Mouse (Mus musculus) liver, embryonic 14.5 days (tissue): ENCODE results near the gene Tubb5. TPM values are rescaled to one million over a fixed set of nuclear protein-coding genes. Genes with fewer than 3 reads are reported as not detected.

Experiments used
- ATAC-seq: fragments of 200-750 bp; cut with Nextera tagmentation; 2 replicates; pipeline ENCODE4 v1.8.0; 2017; ENCODE audit warnings: moderate number of reproducible peaks, mild to moderate bottlenecking, moderate library complexity; ENCODE audit not compliant: insufficient read depth
- DNase-seq, 3 experiments: peaks; one replicate each; pipeline ENCODE4 v3.0.0-alpha.2; 2012 to 2013; ENCODE audit warnings: low read depth in 3 of 3, low spot score in 3 of 3
- H3K27ac ChIP-seq: fragments of 300-500 bp; sonication (generic); 2 replicates; pipeline ENCODE4 v1.5.1; 2014; ENCODE audit warnings: moderate library complexity, mild to moderate bottlenecking, control low read depth, inconsistent platforms
- H3K27me3 ChIP-seq: fragments of 300-500 bp; sonication (generic); 2 replicates; pipeline ENCODE4 v1.6.1; 2014; ENCODE audit warnings: mild to moderate bottlenecking, low read length, moderate library complexity; ENCODE audit not compliant: control insufficient read depth, insufficient read depth
- H3K36me3 ChIP-seq: fragments of 300-500 bp; sonication (generic); replicated peaks from 2 replicates; pipeline ENCODE4 v1.6.1; 2014; ENCODE audit warnings: low read depth; ENCODE audit not compliant: control insufficient read depth, insufficient read depth
- H3K4me1 ChIP-seq, 2 experiments: fragments of 200-500 bp in 1 of 2; fragments of 300-500 bp in 1 of 2; sonication (generic) in 1 of 2; replicated peaks; 2 replicates each; pipeline ENCODE4 v1.6.1; 2012 to 2014; ENCODE audit warnings: antibody characterized with exemption in 1 of 2, inconsistent platforms in 1 of 2, low read length in 1 of 2; ENCODE audit not compliant: control insufficient read depth in 2 of 2, insufficient read depth in 2 of 2
- H3K4me2 ChIP-seq: fragments of 300-500 bp; sonication (generic); 2 replicates; pipeline ENCODE4 v1.6.1; 2014; ENCODE audit warnings: low read depth, mild to moderate bottlenecking, control low read depth, moderate library complexity
- H3K4me3 ChIP-seq, 2 experiments: fragments of 200-500 bp in 1 of 2; fragments of 300-500 bp in 1 of 2; sonication (generic) in 1 of 2; 2 replicates each; pipeline ENCODE4 v1.5.1; 2012 to 2014; ENCODE audit warnings: low read depth in 2 of 2, low read length in 2 of 2, mild to moderate bottlenecking in 2 of 2, control low read depth in 1 of 2, inconsistent platforms in 1 of 2, moderate library complexity in 1 of 2; ENCODE audit not compliant: insufficient read depth in 1 of 2
- H3K9ac ChIP-seq: fragments of 300-500 bp; sonication (generic); replicated peaks from 2 replicates; pipeline ENCODE4 v1.6.1; 2014; ENCODE audit warnings: mild to moderate bottlenecking, control low read depth, moderate library complexity
- H3K9me3 ChIP-seq: fragments of 300-500 bp; sonication (generic); 2 replicates; pipeline ENCODE4 v1.6.1; 2016; ENCODE audit warnings: low read length, mixed read lengths; ENCODE audit not compliant: control insufficient read depth
- CTCF ChIP-seq: IDR thresholded peaks from 2 replicates; pipeline ENCODE4 v1.5.1; 2016; ENCODE audit warnings: antibody characterized with exemption, low read depth, control low read depth
- EP300 ChIP-seq: IDR thresholded peaks from 2 replicates; pipeline ENCODE4 v1.6.1; 2016; ENCODE audit warnings: antibody characterized with exemption, low read depth
- WGBS: fragments of 180-500 bp; shearing (Covaris S2); extraction: QIAGEN DNeasy Blood & Tissue Kit; methylation state at CpG from one replicate; pipeline ENCODE4 v1.1.7; 2014; ENCODE audit not compliant: insufficient replicate concordance; 5-methylcytosine and 5-hydroxymethylcytosine counted together
- polyA plus RNA-seq, 2 experiments: library from polyadenylated mRNA; depleted of rRNA in 1 of 2; stranded (reverse) in 1 of 2; unstranded in 1 of 2; fragments of >200 nt; fragmentation: Nextera tagmentation in 1 of 2; extraction: Ambion mirVana in 1 of 2; gene quantifications; 2 replicates each; pipeline versions ENCODE4 v1.2.1 to v1.2.3; 2012 to 2014

Gene Tubb5
- polyA plus RNA-seq, 2 experiments, result 330 to 467 TPM

- no peak overlapping the region for H3K4me3 ChIP-seq
Observed at GRCm38 (mm10) chr17:35792837-35793236, 45.3 kb downstream of the Tubb5 start.

GRCm38 (mm10) chr17:35790933-35791332 is 47.2 kb downstream of the Tubb5 start:
- Histone ChIP-seq H3K9me3 (no peaks in the 10 kb centered on the region), H3K36me3 (no peaks in the 10 kb centered on the region), H3K27ac (no peak overlapping the region), H3K4me2 (no peak overlapping the region), H3K9ac (no peak overlapping the region), H3K4me3 (no peak overlapping the region), H3K27me3 (no peaks in the 10 kb centered on the region), H3K4me1 (peaks cover 3 to 13% of the 10 kb centered on the region in 2 experiments; a peak in 3 of 4 replicates)
- WGBS, result 64% methylated on average over 4 of the region's 4 CpGs
- ATAC-seq (no peak), DNase-seq (no peak)
- no peak for TF ChIP-seq CTCF
- TF ChIP-seq EP300, result no peak

More at GRCm38 (mm10) chr17:35792837-35793236, 45.3 kb downstream of the Tubb5 start:
- no peak for DNase-seq
- no peak overlapping the region for H3K9ac ChIP-seq
- no peaks in the 10 kb centered on the region for H3K27me3 ChIP-seq
- no peak for TF ChIP-seq CTCF
- no peak for TF ChIP-seq EP300
- no peaks in the 10 kb centered on the region for H3K36me3 ChIP-seq
- ATAC-seq, result no peak
- H3K4me1 ChIP-seq, result peaks cover 2 to 20% of the 10 kb centered on the region in 2 experiments; a peak in 3 of 4 replicates
- no peak overlapping the region for H3K4me2 ChIP-seq
- 54% methylated on average over 2 of the region's 2 CpGs for WGBS
- H3K9me3 ChIP-seq, result no peaks in the 10 kb centered on the region
- H3K27ac ChIP-seq, result no peak overlapping the region

- ATAC-seq, result no peak
Observed at GRCm38 (mm10) chr17:35788025-35788424, 50.1 kb downstream of the Tubb5 start.

GRCm38 (mm10) chr17:35787493-35787892 is 50.6 kb downstream of the Tubb5 start:
- DNase-seq (no peak), ATAC-seq (no peak)
- Histone ChIP-seq H3K36me3 (no peaks in the 10 kb centered on the region), H3K4me3 (no peak overlapping the region), H3K4me1 (peaks cover 2 to 18% of the 10 kb centered on the region in 2 experiments; a peak in 2 of 4 replicates), H3K4me2 (no peak overlapping the region), H3K27me3 (no peaks in the 10 kb centered on the region), H3K9ac (no peak overlapping the region), H3K27ac (no peak overlapping the region), H3K9me3 (no peaks in the 10 kb centered on the region)
- TF ChIP-seq CTCF, result no peak
- TF ChIP-seq EP300, result no peak

More at GRCm38 (mm10) chr17:35788025-35788424, 50.1 kb downstream of the Tubb5 start:
- H3K4me3 ChIP-seq, result no peak overlapping the region
- WGBS, result 24% methylated on average over 3 of the region's 3 CpGs
- peaks cover 2 to 16% of the 10 kb centered on the region in 2 experiments; a peak in 2 of 4 replicates for H3K4me1 ChIP-seq
- TF ChIP-seq CTCF (no peak), EP300 (no peak)
- DNase-seq, result no peak
- H3K27me3 ChIP-seq, result no peaks in the 10 kb centered on the region
- no peak overlapping the region for H3K9ac ChIP-seq
- no peaks in the 10 kb centered on the region for H3K9me3 ChIP-seq
- H3K4me2 ChIP-seq, result no peak overlapping the region
- no peaks in the 10 kb centered on the region for H3K36me3 ChIP-seq
- H3K27ac ChIP-seq, result no peak overlapping the region

- Histone ChIP-seq H3K4me3 (no peak overlapping the region), H3K4me2 (no peak overlapping the region), H3K9ac (no peak overlapping the region), H3K4me1 (peaks cover 2 to 22% of the 10 kb centered on the region in 2 experiments; a peak in 2 of 4 replicates), H3K36me3 (no peaks in the 10 kb centered on the region), H3K27ac (no peak overlapping the region), H3K9me3 (no peaks in the 10 kb centered on the region), H3K27me3 (no peaks in the 10 kb centered on the region)
- TF ChIP-seq EP300 (no peak), CTCF (no peak)
- 45% methylated on average over 4 of the region's 4 CpGs for whole genome bisulfite sequencing
- no peak for ATAC-seq
- DNase-seq, result no peak
Observed at GRCm38 (mm10) chr17:35785140-35785539, 53.0 kb downstream of the Tubb5 start.
